Mouse (Mus musculus) heart, embryonic 12.5 days (tissue): ENCODE measurements at regions not wholly inside any gene's neighbourhood (a gene's known extent, or its start where the extent isn't known, plus 50 kb on each side); places are given as distances from the start of the nearest gene placed in this dataset.

Experiments
- ATAC-seq: fragments of 200-750 bp; cut with Nextera tagmentation; 2 replicates; pipeline ENCODE4 v1.8.0; 2017; ENCODE audit warnings: moderate TSS enrichment, moderate library complexity; ENCODE audit not compliant: insufficient number of reproducible peaks, low FRiP score
- H3K27ac ChIP-seq: fragments of 300-500 bp; sonication (generic); 2 replicates; pipeline ENCODE4 v1.5.1; 2016; ENCODE audit warnings: mild to moderate bottlenecking, moderate library complexity; ENCODE audit not compliant: poor library complexity, severe bottlenecking
- H3K27me3 ChIP-seq: fragments of 300-500 bp; sonication (generic); replicated peaks from 2 replicates; pipeline ENCODE4 v1.6.1; 2016; ENCODE audit warnings: mild to moderate bottlenecking, moderate library complexity
- H3K36me3 ChIP-seq: fragments of 300-500 bp; sonication (generic); 2 replicates; pipeline ENCODE4 v1.6.1; 2016; ENCODE audit warnings: mild to moderate bottlenecking, moderate library complexity
- H3K4me1 ChIP-seq: fragments of 300-500 bp; sonication (generic); replicated peaks from 2 replicates; pipeline ENCODE4 v1.6.1; 2016; ENCODE audit warnings: mild to moderate bottlenecking
- H3K4me2 ChIP-seq: fragments of 300-500 bp; sonication (generic); 2 replicates; pipeline ENCODE4 v1.6.1; 2016; ENCODE audit warnings: mild to moderate bottlenecking, moderate library complexity
- H3K4me3 ChIP-seq: fragments of 300-500 bp; sonication (generic); 2 replicates; pipeline ENCODE4 v1.5.1; 2016; ENCODE audit warnings: mild to moderate bottlenecking
- H3K9ac ChIP-seq: fragments of 300-500 bp; sonication (generic); 2 replicates; pipeline ENCODE4 v1.6.1; 2016; ENCODE audit warnings: mild to moderate bottlenecking, moderate library complexity
- H3K9me3 ChIP-seq: fragments of 300-500 bp; sonication (generic); replicated peaks from 2 replicates; pipeline ENCODE4 v1.6.1; 2016; ENCODE audit warnings: mild to moderate bottlenecking, moderate library complexity
- WGBS: fragments of 180-500 bp; shearing (Covaris S2); methylation state at CpG from one replicate; pipeline ENCODE4 v1.1.7; 2016; 5-methylcytosine and 5-hydroxymethylcytosine counted together

- H3K9ac ChIP-seq: no peak overlapping the region
- no peak overlapping the region for H3K4me2 ChIP-seq
- no peaks in the 10 kb centered on the region for H3K4me1 ChIP-seq
- WGBS: 91% methylated on average over 1 of the region's 1 CpGs
- H3K9me3 ChIP-seq: no peaks in the 10 kb centered on the region
- no peak overlapping the region for H3K4me3 ChIP-seq
- no peaks in the 10 kb centered on the region for H3K36me3 ChIP-seq
- ATAC-seq: no peak
- H3K27me3 ChIP-seq: no peaks in the 10 kb centered on the region
- H3K27ac ChIP-seq: no peak overlapping the region
These were observed 587.6 kb upstream of the Pou3f3 start for GRCm38 (mm10) chr1:42107925-42108324.

GRCm38 (mm10) chr1:42152175-42152790, 543.3 kb upstream of the Pou3f3 start:
- ATAC-seq: no peak

DNA sequence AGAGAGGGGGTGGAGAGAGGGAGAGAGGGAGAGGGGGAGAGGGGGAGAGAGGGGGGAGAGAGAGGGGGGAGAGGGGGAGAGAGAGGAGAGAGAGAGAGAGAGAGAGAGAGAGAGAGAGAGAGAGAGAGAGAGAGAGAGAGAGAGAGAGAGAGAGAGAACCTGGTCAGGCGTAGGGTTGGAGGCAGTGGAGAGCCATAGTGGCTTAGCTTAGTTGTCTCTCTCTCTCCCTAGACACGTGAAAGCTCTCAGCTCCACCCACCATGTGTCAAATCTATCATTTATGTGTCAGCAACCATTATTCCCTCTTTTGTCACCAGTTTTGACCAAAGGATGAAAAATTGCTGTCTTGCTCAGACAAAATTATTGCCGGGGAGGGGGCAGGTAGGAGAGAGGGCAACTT, 542.7 kb upstream of the Pou3f3 start:
- Histone ChIP-seq H3K4me3 (no peak overlapping the region), H3K9ac (no peak overlapping the region), H3K4me2 (no peak overlapping the region), H3K36me3 (no peaks in the 10 kb centered on the region), H3K27me3 (no peaks in the 10 kb centered on the region), H3K27ac (no peak overlapping the region), H3K4me1 (no peaks in the 10 kb centered on the region), H3K9me3 (peaks cover 4% of the 10 kb centered on the region; the same call in 1 of the 2 replicates)
- ATAC-seq: no peak
- WGBS: 63% methylated on average over 3 of the region's 3 CpGs

More at GRCm38 (mm10) chr1:42152175-42152790, 543.3 kb upstream of the Pou3f3 start:
- Histone ChIP-seq H3K9ac (no peak overlapping the region), H3K9me3 (peaks cover 4% of the 10 kb centered on the region; the same call in 1 of the 2 replicates), H3K36me3 (no peaks in the 10 kb centered on the region), H3K27ac (no peak overlapping the region), H3K27me3 (no peaks in the 10 kb centered on the region), H3K4me2 (no peak overlapping the region), H3K4me1 (no peaks in the 10 kb centered on the region), H3K4me3 (no peak overlapping the region)
- WGBS: 83% methylated on average over 13 of the region's 13 CpGs

GRCm38 (mm10) chr1:42167790-42168572, 527.6 kb upstream of the Pou3f3 start:
- Histone ChIP-seq H3K36me3 (no peaks in the 10 kb centered on the region), H3K27ac (no peak overlapping the region), H3K9me3 (0 out of 2 replicates have a peak, but pooled peaks cover 3% of the 10 kb centered on the region), H3K4me3 (no peak overlapping the region), H3K27me3 (no peaks in the 10 kb centered on the region), H3K4me1 (no peaks in the 10 kb centered on the region), H3K4me2 (no peak overlapping the region), H3K9ac (no peak overlapping the region)
- 76% methylated on average over 7 of the region's 7 CpGs for WGBS
- no peak for ATAC-seq

GRCm38 (mm10) chr1:42169505-42169904, 526.1 kb upstream of the Pou3f3 start:
- ATAC-seq: no peak

DNA sequence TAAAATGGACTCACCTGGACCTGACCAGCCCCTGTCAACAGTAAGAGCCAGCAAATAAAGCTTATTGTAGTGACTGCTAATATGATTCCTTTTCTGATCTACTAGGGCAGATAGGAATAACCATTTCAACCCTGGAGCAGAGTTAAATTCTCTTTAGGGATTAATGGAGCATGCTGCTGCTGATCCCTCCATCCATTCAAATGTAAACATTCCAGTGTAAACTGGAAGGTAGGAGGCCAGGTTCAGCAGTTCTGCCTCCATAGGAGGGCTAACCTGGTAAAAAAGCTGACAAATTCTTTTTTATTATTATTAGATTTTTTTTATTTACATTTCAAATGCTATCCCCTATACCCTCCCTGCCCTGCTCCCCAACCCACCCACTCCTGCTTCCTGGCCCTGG, 509.3 kb upstream of the Pou3f3 start:
- Histone ChIP-seq H3K4me1 (no peaks in the 10 kb centered on the region), H3K9ac (no peak overlapping the region), H3K27ac (no peak overlapping the region), H3K4me3 (no peak overlapping the region), H3K4me2 (no peak overlapping the region), H3K27me3 (no peaks in the 10 kb centered on the region), H3K9me3 (no peaks in the 10 kb centered on the region), H3K36me3 (no peaks in the 10 kb centered on the region)
- no peak for ATAC-seq

More at GRCm38 (mm10) chr1:42169505-42169904, 526.1 kb upstream of the Pou3f3 start:
- no peak overlapping the region for H3K4me3 ChIP-seq
- H3K27ac ChIP-seq: no peak overlapping the region
- H3K4me1 ChIP-seq: no peaks in the 10 kb centered on the region
- WGBS: 71% methylated on average over 3 of the region's 3 CpGs
- no peak overlapping the region for H3K4me2 ChIP-seq
- no peaks in the 10 kb centered on the region for H3K36me3 ChIP-seq
- no peaks in the 10 kb centered on the region for H3K27me3 ChIP-seq
- H3K9me3 ChIP-seq: 0 out of 2 replicates have a peak, but pooled peaks cover 3% of the 10 kb centered on the region
- H3K9ac ChIP-seq: no peak overlapping the region

GRCm38 (mm10) chr1:42228098-42228497, 467.5 kb upstream of the Pou3f3 start:
- no peak for ATAC-seq
- H3K4me3 ChIP-seq: no peak overlapping the region
- H3K27me3 ChIP-seq: no peaks in the 10 kb centered on the region
- no peaks in the 10 kb centered on the region for H3K9me3 ChIP-seq
- no peaks in the 10 kb centered on the region for H3K36me3 ChIP-seq
- no peak overlapping the region for H3K27ac ChIP-seq
- whole genome bisulfite sequencing: 87% methylated on average over 1 of the region's 1 CpGs
- H3K4me1 ChIP-seq: no peaks in the 10 kb centered on the region
- no peak overlapping the region for H3K4me2 ChIP-seq
- no peak overlapping the region for H3K9ac ChIP-seq

DNA sequence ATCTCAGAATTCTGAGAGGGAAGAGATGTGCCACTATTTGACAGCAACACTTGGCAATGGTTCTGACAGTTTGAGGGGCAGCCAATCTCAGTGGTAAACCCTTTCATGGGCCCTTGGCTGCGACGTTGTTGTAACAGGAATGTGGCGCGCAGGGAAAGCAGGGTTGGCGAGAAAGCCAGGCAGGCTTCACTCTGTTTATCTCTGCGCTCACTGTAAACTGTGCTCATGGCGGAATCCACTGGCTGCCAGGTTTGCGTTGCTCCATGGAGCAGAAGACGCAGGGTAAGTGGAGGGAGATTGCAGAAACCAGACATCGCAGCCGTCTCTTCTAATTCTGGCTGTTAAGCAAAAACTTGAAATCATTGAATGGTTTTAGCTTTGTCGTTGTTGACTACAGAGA, 465.9 kb upstream of the Pou3f3 start:
- WGBS: 35% methylated on average over 12 of the region's 12 CpGs
- no peaks in the 10 kb centered on the region for H3K4me1 ChIP-seq
- H3K36me3 ChIP-seq: no peaks in the 10 kb centered on the region
- 0 out of 2 replicates have a peak overlapping the region, but pooled peaks have one; percentile 12 for H3K4me3 ChIP-seq
- no peak overlapping the region for H3K9ac ChIP-seq
- ATAC-seq: no peak
- no peak overlapping the region for H3K27ac ChIP-seq
- no peaks in the 10 kb centered on the region for H3K9me3 ChIP-seq
- H3K4me2 ChIP-seq: peak overlapping the region; percentile 54
- H3K27me3 ChIP-seq: no peaks in the 10 kb centered on the region

DNA sequence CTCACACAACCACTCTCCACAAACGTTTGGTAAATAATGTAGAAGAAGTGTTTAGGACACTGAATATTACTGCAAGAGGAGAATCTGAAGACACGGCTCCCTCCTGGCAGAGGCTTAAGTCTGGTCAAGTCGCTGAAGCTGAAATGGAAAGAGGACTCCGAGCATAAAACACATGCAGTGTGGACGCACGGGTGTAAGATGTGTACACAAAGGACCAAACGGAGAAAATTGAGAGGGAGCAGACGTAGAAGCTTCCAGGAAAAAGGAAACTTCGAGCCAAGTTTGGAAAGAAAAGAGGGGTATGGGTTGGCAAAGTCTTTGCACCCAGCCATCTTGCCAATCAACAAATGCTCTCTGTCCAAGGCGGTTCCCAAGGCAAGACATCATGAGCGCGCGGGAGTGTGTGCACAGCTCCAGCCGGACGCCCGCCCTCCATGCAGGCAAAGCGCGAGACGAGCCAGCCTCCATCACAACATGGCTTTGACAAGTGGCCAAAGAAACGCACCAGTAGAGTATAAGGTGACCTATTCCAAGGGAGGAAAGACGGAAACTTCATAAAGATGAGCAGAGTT, 465.0 kb upstream of the Pou3f3 start:
- Histone ChIP-seq H3K9me3 (no peaks in the 10 kb centered on the region), H3K27me3 (no peaks in the 10 kb centered on the region), H3K4me2 (no peak overlapping the region), H3K9ac (no peak overlapping the region), H3K4me1 (no peaks in the 10 kb centered on the region), H3K36me3 (no peaks in the 10 kb centered on the region), H3K4me3 (no peak overlapping the region), H3K27ac (no peak overlapping the region)
- ATAC-seq: no peak
- WGBS: 87% methylated on average over 21 of the region's 21 CpGs

- no peaks in the 10 kb centered on the region for H3K36me3 ChIP-seq
- 75% methylated on average over 5 of the region's 5 CpGs for WGBS
- H3K27me3 ChIP-seq: no peaks in the 10 kb centered on the region
- H3K9me3 ChIP-seq: no peaks in the 10 kb centered on the region
- H3K9ac ChIP-seq: no peak overlapping the region
- no peak overlapping the region for H3K4me3 ChIP-seq
- H3K4me1 ChIP-seq: no peaks in the 10 kb centered on the region
- H3K4me2 ChIP-seq: no peak overlapping the region
- ATAC-seq: no peak
- no peak overlapping the region for H3K27ac ChIP-seq
These were observed 464.5 kb upstream of the Pou3f3 start for GRCm38 (mm10) chr1:42231091-42231490.

GRCm38 (mm10) chr1:42231897-42232296, 463.7 kb upstream of the Pou3f3 start:
- no peak for ATAC-seq
- WGBS: 84% methylated on average over 5 of the region's 5 CpGs
- no peaks in the 10 kb centered on the region for H3K4me1 ChIP-seq

More at GRCm38 (mm10) chr1:42231897-42232296, 463.7 kb upstream of the Pou3f3 start:
- Histone ChIP-seq H3K27me3 (no peaks in the 10 kb centered on the region), H3K27ac (no peak overlapping the region), H3K4me2 (no peak overlapping the region), H3K4me3 (no peak overlapping the region), H3K36me3 (no peaks in the 10 kb centered on the region), H3K9me3 (no peaks in the 10 kb centered on the region), H3K9ac (no peak overlapping the region)
